Mouse (Mus musculus): Measurements from ENCODE around the gene Akt1s1. TPM values are rescaled to one million over a fixed set of nuclear protein-coding genes. Genes with fewer than 3 reads are reported as not detected.

The Akt1s1 gene
- polyA plus RNA-seq, 1 experiment from 2014 or later: 32.0 TPM

GRCm38 (mm10) chr7:44828706-44829105 lies 20.1 kb upstream of the Akt1s1 start:
- Histone ChIP-seq H3K27me3 (no peaks in the 10 kb centered on the region), H3K4me2 (no peak overlapping the region), H3K4me3 (replicated peaks) (no peak overlapping the region), H3K27ac (no peak overlapping the region), H3K4me1 (replicated peaks) (peaks cover 29% of the 10 kb centered on the region), H3K9me3 (replicated peaks) (no peaks in the 10 kb centered on the region), H3K9ac (no peak overlapping the region), H3K36me3 (peaks cover 70% of the 10 kb centered on the region)
- no peak for ATAC-seq (ENCODE audit: low read depth)
- DNase-seq: no peak
- 88% methylated on average over 5 of the region's 5 CpGs for WGBS (ENCODE audit: insufficient replicate concordance)

GRCm38 (mm10) chr7:44832763-44833162 lies 16.0 kb upstream of the Akt1s1 start:
- H3K9me3 ChIP-seq (replicated peaks): no peaks in the 10 kb centered on the region
- no peak overlapping the region for H3K9ac ChIP-seq
- WGBS (ENCODE audit: insufficient replicate concordance): 73% methylated on average over 4 of the region's 4 CpGs
- H3K27ac ChIP-seq: no peak overlapping the region
- DNase-seq (no peak), ATAC-seq (ENCODE audit: low read depth) (no peak)
- H3K27me3 ChIP-seq: no peaks in the 10 kb centered on the region
- peaks cover 4% of the 10 kb centered on the region; the same call in 1 of the 2 replicates for H3K4me1 ChIP-seq (replicated peaks)
- peaks cover 48% of the 10 kb centered on the region for H3K36me3 ChIP-seq
- H3K4me3 ChIP-seq (replicated peaks): no peak overlapping the region
- no peak overlapping the region for H3K4me2 ChIP-seq

GRCm38 (mm10) chr7:44835373-44836015 lies 13.3 kb upstream of the Akt1s1 start:
- no peak overlapping the region for H3K4me3 ChIP-seq (replicated peaks)
- no peak overlapping the region for H3K4me2 ChIP-seq
- ATAC-seq (ENCODE audit: low read depth): no peak
- peaks cover 23% of the 10 kb centered on the region for H3K36me3 ChIP-seq
- DNase-seq: no peak
- no peak overlapping the region for H3K9ac ChIP-seq
- H3K4me1 ChIP-seq (replicated peaks): peaks cover 21% of the 10 kb centered on the region
- 71% methylated on average over 1 of the region's 1 CpGs for WGBS (ENCODE audit: insufficient replicate concordance)
- no peak overlapping the region for H3K27ac ChIP-seq
- no peaks in the 10 kb centered on the region for H3K9me3 ChIP-seq (replicated peaks)
- peaks cover 22% of the 10 kb centered on the region for H3K27me3 ChIP-seq

GRCm38 (mm10) chr7:44836016-44836404 lies 12.8 kb upstream of the Akt1s1 start:
- H3K4me3 ChIP-seq (replicated peaks): no peak overlapping the region
- peaks cover 23% of the 10 kb centered on the region for H3K36me3 ChIP-seq
- ATAC-seq (ENCODE audit: low read depth) (no peak), DNase-seq (no peak)
- whole genome bisulfite sequencing (ENCODE audit: insufficient replicate concordance): 37% methylated on average over 3 of the region's 3 CpGs
- peaks cover 27% of the 10 kb centered on the region for H3K27me3 ChIP-seq
- H3K4me2 ChIP-seq: no peak overlapping the region
- H3K9me3 ChIP-seq (replicated peaks): no peaks in the 10 kb centered on the region
- H3K27ac ChIP-seq: no peak overlapping the region
- no peak overlapping the region for H3K9ac ChIP-seq
- H3K4me1 ChIP-seq (replicated peaks): peaks cover 22% of the 10 kb centered on the region

GRCm38 (mm10) chr7:44836423-44837053 lies 12.3 kb upstream of the Akt1s1 start:
- no peak for ATAC-seq (ENCODE audit: low read depth)
- Histone ChIP-seq H3K9ac (no peak overlapping the region), H3K4me2 (no peak overlapping the region), H3K27ac (no peak overlapping the region), H3K27me3 (peaks cover 27% of the 10 kb centered on the region), H3K36me3 (peaks cover 21% of the 10 kb centered on the region), H3K9me3 (replicated peaks) (no peaks in the 10 kb centered on the region), H3K4me3 (replicated peaks) (no peak overlapping the region), H3K4me1 (replicated peaks) (peaks cover 22% of the 10 kb centered on the region)
- 75% methylated on average over 9 of the region's 9 CpGs for WGBS (ENCODE audit: insufficient replicate concordance)
- no peak for DNase-seq

GRCm38 (mm10) chr7:44838073-44838472 lies 10.7 kb upstream of the Akt1s1 start:
- H3K4me3 ChIP-seq (replicated peaks): no peak overlapping the region
- peaks cover 26% of the 10 kb centered on the region for H3K36me3 ChIP-seq
- H3K27ac ChIP-seq: no peak overlapping the region
- no peak overlapping the region for H3K4me2 ChIP-seq
- peaks cover 27% of the 10 kb centered on the region for H3K27me3 ChIP-seq
- H3K9ac ChIP-seq: no peak overlapping the region
- WGBS (ENCODE audit: insufficient replicate concordance): 75% methylated on average over 6 of the region's 6 CpGs
- ATAC-seq (ENCODE audit: low read depth) (no peak), DNase-seq (no peak)
- peaks cover 27% of the 10 kb centered on the region for H3K4me1 ChIP-seq (replicated peaks)
- no peaks in the 10 kb centered on the region for H3K9me3 ChIP-seq (replicated peaks)

- H3K27ac ChIP-seq: no peak overlapping the region
- peaks cover 27% of the 10 kb centered on the region for H3K27me3 ChIP-seq
- H3K4me1 ChIP-seq (replicated peaks): peaks cover 34% of the 10 kb centered on the region
- WGBS (ENCODE audit: insufficient replicate concordance): 16% methylated on average over 11 of the region's 11 CpGs
- H3K4me2 ChIP-seq: peak overlapping the region; percentile 64
- peak overlapping the region; percentile 41 for H3K9ac ChIP-seq
- no peak for DNase-seq
- H3K36me3 ChIP-seq: peaks cover 36% of the 10 kb centered on the region
- no peak for ATAC-seq (ENCODE audit: low read depth)
- peak overlapping the region; percentile 40 for H3K4me3 ChIP-seq (replicated peaks)
- no peaks in the 10 kb centered on the region for H3K9me3 ChIP-seq (replicated peaks)
These were observed 9.7 kb upstream of the Akt1s1 start for GRCm38 (mm10) chr7:44839171-44839490.

GRCm38 (mm10) chr7:44839491-44840191 lies 9.2 kb upstream of the Akt1s1 start:
- H3K9me3 ChIP-seq (replicated peaks): no peaks in the 10 kb centered on the region
- DNase-seq (no peak), ATAC-seq (ENCODE audit: low read depth) (peak; percentile 27; the same call in 1 of the 2 replicates)
- no peak overlapping the region for H3K27ac ChIP-seq
- 4% methylated on average over 58 of the region's 58 CpGs for WGBS (ENCODE audit: insufficient replicate concordance)
- H3K4me1 ChIP-seq (replicated peaks): peaks cover 34% of the 10 kb centered on the region
- peaks cover 27% of the 10 kb centered on the region for H3K27me3 ChIP-seq
- H3K9ac ChIP-seq: peak overlapping the region; percentile 41
- peaks cover 42% of the 10 kb centered on the region for H3K36me3 ChIP-seq
- peak overlapping the region; percentile 40 for H3K4me3 ChIP-seq (replicated peaks)
- peak overlapping the region; percentile 64 for H3K4me2 ChIP-seq

GRCm38 (mm10) chr7:44840426-44840825 lies 8.4 kb upstream of the Akt1s1 start:
- Histone ChIP-seq H3K4me3 (replicated peaks) (peak overlapping the region; percentile 40; the same call in 1 of the 2 replicates), H3K9ac (no peak overlapping the region), H3K36me3 (peaks cover 49% of the 10 kb centered on the region), H3K4me1 (replicated peaks) (peaks cover 34% of the 10 kb centered on the region), H3K27ac (no peak overlapping the region), H3K4me2 (peak overlapping the region; percentile 64; the same call in 1 of the 2 replicates), H3K27me3 (peaks cover 27% of the 10 kb centered on the region), H3K9me3 (replicated peaks) (no peaks in the 10 kb centered on the region)
- no peak for ATAC-seq (ENCODE audit: low read depth)
- DNase-seq: no peak
- WGBS (ENCODE audit: insufficient replicate concordance): 44% methylated on average over 14 of the region's 14 CpGs

- Histone ChIP-seq H3K9ac (no peak overlapping the region), H3K4me2 (no peak overlapping the region), H3K36me3 (peaks cover 65% of the 10 kb centered on the region), H3K4me3 (replicated peaks) (no peak overlapping the region), H3K4me1 (replicated peaks) (peaks cover 30% of the 10 kb centered on the region), H3K9me3 (replicated peaks) (no peaks in the 10 kb centered on the region), H3K27ac (no peak overlapping the region), H3K27me3 (peaks cover 27% of the 10 kb centered on the region)
- DNase-seq (no peak), ATAC-seq (ENCODE audit: low read depth) (no peak)
- 83% methylated on average over 8 of the region's 8 CpGs for WGBS (ENCODE audit: insufficient replicate concordance)
These were observed 6.8 kb upstream of the Akt1s1 start for GRCm38 (mm10) chr7:44841825-44842463.

GRCm38 (mm10) chr7:44845006-44845405 lies 3.8 kb upstream of the Akt1s1 start:
- Histone ChIP-seq H3K4me3 (replicated peaks) (no peak overlapping the region), H3K4me2 (no peak overlapping the region), H3K27ac (no peak overlapping the region), H3K9ac (no peak overlapping the region), H3K27me3 (peaks cover 9% of the 10 kb centered on the region), H3K36me3 (peaks cover 65% of the 10 kb centered on the region), H3K9me3 (replicated peaks) (no peaks in the 10 kb centered on the region), H3K4me1 (replicated peaks) (peaks cover 29% of the 10 kb centered on the region)
- WGBS (ENCODE audit: insufficient replicate concordance): 81% methylated on average over 10 of the region's 10 CpGs
- ATAC-seq (ENCODE audit: low read depth) (no peak), DNase-seq (no peak)
